Mouse (Mus musculus): ENCODE measurements around the gene Fes. TPM values are rescaled to one million over a fixed set of nuclear protein-coding genes. Genes with fewer than 3 reads are reported as not detected.
"Not testable (repeated sequence)": the region's sequence is repeated elsewhere in the genome, so short reads cannot be mapped to it uniquely, and the experiment has no call there.

Fes gene
- polyA plus RNA-seq, 1 experiment = 0.82 TPM

- Histone ChIP-seq H3K79me3 (ENCODE audit: low read depth) (peaks cover 30% of the 10 kb centered on the region), H3K27me3 (ENCODE audit: control insufficient read depth, insufficient read depth, insufficient read length) (no peaks in the 10 kb centered on the region), H3K79me2 (ENCODE audit: control insufficient read depth, insufficient read depth) (peaks cover 63% of the 10 kb centered on the region), H3K36me3 (ENCODE audit: control insufficient read depth, insufficient read depth) (peaks cover 22% of the 10 kb centered on the region), H3K4me3 (ENCODE audit: insufficient read depth, poor library complexity, severe bottlenecking) (peak overlapping the region; percentile 19), H3ac (ENCODE audit: control insufficient read depth, insufficient read length, low read depth) (peak overlapping the region; percentile 26)
- TF ChIP-seq MYOD1 (IDR thresholded peaks at IDR 0.05; ENCODE audit: control insufficient read depth, insufficient read length, low read depth) = no peak
- no peak for TF ChIP-seq USF1 (IDR thresholded peaks at IDR 0.05; ENCODE audit: low read depth)
- TF ChIP-seq MYOG (IDR thresholded peaks at IDR 0.05; ENCODE audit: control insufficient read depth, extremely low read depth, insufficient read length) = no peak
- no peak for TF ChIP-seq CTCF (IDR thresholded peaks at IDR 0.05; ENCODE audit: control insufficient read depth, insufficient read depth, insufficient read length)
- TF ChIP-seq MAX (IDR thresholded peaks at IDR 0.05) = no peak
- no peak for TF ChIP-seq CEBPB (IDR thresholded peaks at IDR 0.05; ENCODE audit: low read depth)
- no peak for TF ChIP-seq FOSL1 (IDR thresholded peaks at IDR 0.05; ENCODE audit: insufficient read depth, low read length, poor library complexity, severe bottlenecking)
Measured at GRCm38 (mm10) chr7:80400571-80400970, 12.8 kb upstream of the Fes start.

DNA sequence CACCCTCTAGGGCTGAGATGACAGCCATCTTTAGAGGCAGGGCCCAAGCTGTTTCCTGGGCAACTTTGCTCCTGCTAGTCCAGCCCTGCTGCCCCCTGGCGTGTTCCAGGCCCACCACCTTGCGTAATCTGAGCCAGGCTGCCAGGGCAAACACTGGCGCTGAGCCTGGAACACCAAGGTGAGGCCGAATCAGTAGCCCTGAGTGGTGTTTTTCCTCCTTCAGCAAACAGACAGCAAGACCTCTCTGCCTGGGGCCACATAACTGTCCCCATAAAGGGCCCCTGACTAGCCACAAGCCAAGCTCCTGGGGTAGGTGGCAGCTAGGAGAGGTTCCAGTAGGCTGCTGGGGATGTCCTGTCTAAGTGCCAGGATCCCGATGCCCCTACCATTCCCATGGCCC is 12.4 kb upstream of the Fes start:
- H3K79me2 ChIP-seq (ENCODE audit: control insufficient read depth, insufficient read depth) = peaks cover 63% of the 10 kb centered on the region
- H3K36me3 ChIP-seq (ENCODE audit: control insufficient read depth, insufficient read depth) = peaks cover 27% of the 10 kb centered on the region
- H3ac ChIP-seq (ENCODE audit: control insufficient read depth, insufficient read length, low read depth) = no peak overlapping the region
- TF ChIP-seq MYOG (IDR thresholded peaks at IDR 0.05; ENCODE audit: control insufficient read depth, extremely low read depth, insufficient read length) = no peak
- no peak for TF ChIP-seq CTCF (IDR thresholded peaks at IDR 0.05; ENCODE audit: control insufficient read depth, insufficient read depth, insufficient read length)
- no peak for TF ChIP-seq FOSL1 (IDR thresholded peaks at IDR 0.05; ENCODE audit: insufficient read depth, low read length, poor library complexity, severe bottlenecking)
- TF ChIP-seq CEBPB (IDR thresholded peaks at IDR 0.05; ENCODE audit: low read depth) = peak; percentile 81
- TF ChIP-seq MAX (IDR thresholded peaks at IDR 0.05) = no peak
- no peaks in the 10 kb centered on the region for H3K27me3 ChIP-seq (ENCODE audit: control insufficient read depth, insufficient read depth, insufficient read length)
- peak overlapping the region; percentile 6 for H3K4me3 ChIP-seq (ENCODE audit: insufficient read depth, poor library complexity, severe bottlenecking)
- peaks cover 30% of the 10 kb centered on the region for H3K79me3 ChIP-seq (ENCODE audit: low read depth)

DNA sequence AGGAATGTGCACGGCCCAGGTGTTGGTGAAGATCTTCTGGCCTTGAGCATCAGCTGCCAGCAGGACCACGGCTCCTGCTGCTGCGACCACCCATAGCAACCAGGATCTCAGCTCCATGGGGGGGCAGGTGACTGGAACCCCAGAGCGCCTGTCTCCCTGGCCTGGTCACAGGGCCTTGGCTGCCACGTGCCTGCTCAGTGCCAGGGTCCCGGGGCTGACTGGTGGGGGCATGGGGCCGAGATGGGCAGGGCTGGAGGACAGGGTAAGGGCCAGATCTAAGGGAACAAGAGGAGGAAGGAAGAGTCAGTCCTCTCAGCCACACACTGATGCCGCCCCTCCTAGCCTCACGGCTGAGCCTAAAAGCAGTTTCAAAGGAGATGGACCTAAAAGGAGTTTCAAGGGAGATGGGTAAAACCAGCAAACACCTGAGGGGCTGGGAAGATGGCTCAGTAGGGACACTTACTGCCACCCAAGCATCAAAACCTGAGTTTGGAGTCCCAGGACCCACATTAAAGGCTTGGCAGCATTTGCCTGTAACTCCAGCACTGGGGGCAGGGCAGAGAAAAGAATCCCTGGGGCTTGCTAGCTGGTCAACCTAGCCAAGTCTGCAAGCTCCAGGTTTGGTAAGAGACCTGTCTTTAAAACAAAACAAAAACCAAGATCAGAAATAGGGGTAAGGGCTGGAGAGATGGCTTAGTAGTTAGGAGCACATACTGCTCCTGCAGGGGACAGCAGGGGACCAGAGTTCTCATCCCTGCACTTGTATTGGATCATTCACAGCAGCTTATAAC is 11.1 kb upstream of the Fes start:
- no peak for TF ChIP-seq MAX (IDR thresholded peaks at IDR 0.05)
- no peak for TF ChIP-seq USF1 (IDR thresholded peaks at IDR 0.05; ENCODE audit: low read depth)
- TF ChIP-seq CTCF (IDR thresholded peaks at IDR 0.05; ENCODE audit: control insufficient read depth, insufficient read depth, insufficient read length) = no peak
- no peak for TF ChIP-seq CEBPB (IDR thresholded peaks at IDR 0.05; ENCODE audit: low read depth)
- no peak for TF ChIP-seq FOSL1 (IDR thresholded peaks at IDR 0.05; ENCODE audit: insufficient read depth, low read length, poor library complexity, severe bottlenecking)
- Histone ChIP-seq H3K79me2 (ENCODE audit: control insufficient read depth, insufficient read depth) (peaks cover 63% of the 10 kb centered on the region), H3K4me3 (ENCODE audit: insufficient read depth, poor library complexity, severe bottlenecking) (no peak overlapping the region)

GRCm38 (mm10) chr7:80397986-80398385 is 10.2 kb upstream of the Fes start:
- H3K79me2 ChIP-seq (ENCODE audit: control insufficient read depth, insufficient read depth) = peaks cover 59% of the 10 kb centered on the region
- TF ChIP-seq MYOD1 (IDR thresholded peaks at IDR 0.05; ENCODE audit: control insufficient read depth, insufficient read length, low read depth) = no peak
- TF ChIP-seq USF1 (IDR thresholded peaks at IDR 0.05; ENCODE audit: low read depth) = no peak
- no peak for TF ChIP-seq CTCF (IDR thresholded peaks at IDR 0.05; ENCODE audit: control insufficient read depth, insufficient read depth, insufficient read length)
- no peak for TF ChIP-seq MYOG (IDR thresholded peaks at IDR 0.05; ENCODE audit: control insufficient read depth, extremely low read depth, insufficient read length)
- no peak for TF ChIP-seq FOSL1 (IDR thresholded peaks at IDR 0.05; ENCODE audit: insufficient read depth, low read length, poor library complexity, severe bottlenecking)
- no peak for TF ChIP-seq CEBPB (IDR thresholded peaks at IDR 0.05; ENCODE audit: low read depth)
- TF ChIP-seq MAX (IDR thresholded peaks at IDR 0.05) = no peak
- peaks cover 43% of the 10 kb centered on the region for H3K36me3 ChIP-seq (ENCODE audit: control insufficient read depth, insufficient read depth)
- no peak overlapping the region for H3K4me3 ChIP-seq (ENCODE audit: insufficient read depth, poor library complexity, severe bottlenecking)
- H3ac ChIP-seq (ENCODE audit: control insufficient read depth, insufficient read length, low read depth) = no peak overlapping the region
- H3K79me3 ChIP-seq (ENCODE audit: low read depth) = peaks cover 30% of the 10 kb centered on the region
- no peaks in the 10 kb centered on the region for H3K27me3 ChIP-seq (ENCODE audit: control insufficient read depth, insufficient read depth, insufficient read length)

More for the DNA sequence above, 11.1 kb upstream of the Fes start:
- no peaks in the 10 kb centered on the region for H3K27me3 ChIP-seq (ENCODE audit: control insufficient read depth, insufficient read depth, insufficient read length)
- peaks cover 30% of the 10 kb centered on the region for H3K79me3 ChIP-seq (ENCODE audit: low read depth)
- no peak overlapping the region for H3ac ChIP-seq (ENCODE audit: control insufficient read depth, insufficient read length, low read depth)
- H3K36me3 ChIP-seq (ENCODE audit: control insufficient read depth, insufficient read depth) = peaks cover 34% of the 10 kb centered on the region

GRCm38 (mm10) chr7:80396427-80396826 is 8.7 kb upstream of the Fes start:
- Histone ChIP-seq H3K36me3 (ENCODE audit: control insufficient read depth, insufficient read depth) (peaks cover 58% of the 10 kb centered on the region), H3K79me3 (ENCODE audit: low read depth) (peaks cover 28% of the 10 kb centered on the region), H3K79me2 (ENCODE audit: control insufficient read depth, insufficient read depth) (peaks cover 48% of the 10 kb centered on the region)
- H3K27me3 ChIP-seq (ENCODE audit: control insufficient read depth, insufficient read depth, insufficient read length); H3ac ChIP-seq (ENCODE audit: control insufficient read depth, insufficient read length, low read depth); H3K4me3 ChIP-seq (ENCODE audit: insufficient read depth, poor library complexity, severe bottlenecking): not testable (repeated sequence)

- TF ChIP-seq USF1 (IDR thresholded peaks at IDR 0.05; ENCODE audit: low read depth) = no peak
- no peak for TF ChIP-seq MYOG (IDR thresholded peaks at IDR 0.05; ENCODE audit: control insufficient read depth, extremely low read depth, insufficient read length)
- no peak overlapping the region for H3ac ChIP-seq (ENCODE audit: control insufficient read depth, insufficient read length, low read depth)
- H3K27me3 ChIP-seq (ENCODE audit: control insufficient read depth, insufficient read depth, insufficient read length) = no peaks in the 10 kb centered on the region
- H3K79me2 ChIP-seq (ENCODE audit: control insufficient read depth, insufficient read depth) = peaks cover 29% of the 10 kb centered on the region
- peaks cover 16% of the 10 kb centered on the region for H3K79me3 ChIP-seq (ENCODE audit: low read depth)
- peaks cover 64% of the 10 kb centered on the region for H3K36me3 ChIP-seq (ENCODE audit: control insufficient read depth, insufficient read depth)
- no peak overlapping the region for H3K4me3 ChIP-seq (ENCODE audit: insufficient read depth, poor library complexity, severe bottlenecking)
Measured at GRCm38 (mm10) chr7:80394600-80394999, 6.9 kb upstream of the Fes start.
